Comparison of ENCODE assay signal across 8 mouse cellular contexts in the genomic region with DNA sequence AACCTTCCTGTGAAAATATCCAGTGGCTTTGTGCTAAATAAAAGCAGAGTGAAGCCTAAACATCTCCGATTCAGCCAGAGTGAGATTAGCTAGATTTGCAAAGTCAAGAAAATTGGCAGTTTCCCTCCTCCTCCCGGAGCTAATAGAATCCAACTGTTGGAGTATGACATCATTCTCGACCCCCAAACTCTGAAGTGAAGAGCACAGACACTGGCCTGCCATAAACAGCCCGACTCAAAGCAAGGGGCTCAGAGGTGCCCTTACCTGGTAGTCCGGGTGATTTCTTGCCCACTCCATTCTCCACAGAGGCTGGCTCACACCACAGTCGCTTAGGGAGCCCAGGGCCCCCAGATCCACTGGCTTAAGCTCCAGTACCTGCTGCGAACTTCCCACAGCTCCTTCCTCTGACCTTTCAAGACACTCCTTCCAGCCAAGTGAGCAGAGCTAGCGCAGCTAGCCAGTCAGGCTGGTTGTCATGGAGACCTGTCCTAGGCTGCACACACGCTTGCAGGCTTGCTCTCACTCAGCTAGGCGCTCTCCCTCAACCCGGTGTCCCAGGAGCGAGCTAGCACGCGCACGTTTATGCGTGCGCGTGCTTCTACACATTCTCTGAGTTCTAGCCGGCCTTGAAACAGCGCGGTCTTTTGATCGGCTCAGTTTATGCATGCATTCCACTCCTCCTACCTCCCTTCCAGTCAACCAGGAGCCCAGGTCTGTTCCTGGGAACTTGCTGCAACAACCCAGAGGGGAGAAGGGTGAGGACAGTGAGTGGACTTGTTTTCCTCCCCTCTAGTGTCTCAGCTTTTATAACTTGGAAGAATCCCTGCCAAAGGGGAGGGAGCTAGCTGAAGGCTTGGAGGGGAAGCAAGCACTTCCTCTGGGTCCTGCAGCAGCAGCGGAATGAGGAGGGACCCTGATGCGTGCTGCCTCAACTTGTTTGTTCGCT.
DNase-seq lines count a peak whose midpoint lies in the region; ATAC-seq lines count a peak whose summit lies in the region.

No protein-coding gene starts in this region.

- DNase-seq in spleen, adult 12 weeks (ENCODE audit: low spot score): peak; percentile 15
- DNase-seq in spleen, adult 18-20 months: no peak
- peak; percentile 8 for DNase-seq in splenic B cell, adult 2 months (ENCODE audit: low read depth, low spot score)

- WGBS in heart, embryonic 12.5 days: 5% methylated on average over 25 of the region's 25 CpGs
- WGBS in kidney, embryonic 15.5 days: 5% methylated on average over 25 of the region's 25 CpGs
- WGBS in limb, embryonic 15.5 days: 4% methylated on average over 25 of the region's 25 CpGs
- 2% methylated on average over 25 of the region's 25 CpGs for WGBS in midbrain, embryonic 16.5 days

- peaks cover 3% of the 10 kb centered on the region; the same call in 1 of the 2 replicates for H3K36me3 ChIP-seq in heart, embryonic 12.5 days
- H3K36me3 ChIP-seq in kidney, embryonic 15.5 days: no peaks in the 10 kb centered on the region
- H3K36me3 ChIP-seq in limb, embryonic 15.5 days: no peaks in the 10 kb centered on the region
- H3K36me3 ChIP-seq in midbrain, embryonic 16.5 days (ENCODE audit: control insufficient read depth, insufficient read depth, low read length): no peaks in the 10 kb centered on the region
- H3K36me3 ChIP-seq in splenic B cell, adult 2 months (ENCODE audit: control insufficient read depth, insufficient read depth, low read length, poor library complexity, severe bottlenecking): no peaks in the 10 kb centered on the region

- H3K4me2 ChIP-seq in heart, embryonic 12.5 days: peak overlapping the region; percentile 81
- H3K4me2 ChIP-seq in kidney, embryonic 15.5 days: peak overlapping the region; percentile 65
- peak overlapping the region; percentile 62 for H3K4me2 ChIP-seq in limb, embryonic 15.5 days
- peak overlapping the region; percentile 82 for H3K4me2 ChIP-seq in midbrain, embryonic 16.5 days (ENCODE audit: low read length)

- peaks cover 73% of the 10 kb centered on the region for H3K4me1 ChIP-seq in heart, embryonic 12.5 days (replicated peaks)
- peaks cover 51% of the 10 kb centered on the region for H3K4me1 ChIP-seq in kidney, embryonic 15.5 days
- peaks cover 61% of the 10 kb centered on the region for H3K4me1 ChIP-seq in limb, embryonic 15.5 days
- peaks cover 33% of the 10 kb centered on the region for H3K4me1 ChIP-seq in midbrain, embryonic 16.5 days (ENCODE audit: control insufficient read depth, insufficient read depth, low read length)

- H3K9ac ChIP-seq in heart, embryonic 12.5 days: peak overlapping the region; percentile 70
- peak overlapping the region; percentile 38 for H3K9ac ChIP-seq in kidney, embryonic 15.5 days
- H3K9ac ChIP-seq in limb, embryonic 15.5 days: 0 out of 2 replicates have a peak overlapping the region, but pooled peaks have one; percentile 28
- peak overlapping the region; percentile 54 for H3K9ac ChIP-seq in midbrain, embryonic 16.5 days (ENCODE audit: low read depth, low read length)

- no peaks in the 10 kb centered on the region for H3K9me3 ChIP-seq in heart, embryonic 12.5 days (replicated peaks)
- no peaks in the 10 kb centered on the region for H3K9me3 ChIP-seq in kidney, embryonic 15.5 days (replicated peaks)
- no peaks in the 10 kb centered on the region for H3K9me3 ChIP-seq in limb, embryonic 15.5 days
- H3K9me3 ChIP-seq in midbrain, embryonic 16.5 days (replicated peaks; ENCODE audit: control insufficient read depth, low read length, poor library complexity, severe bottlenecking): no peaks in the 10 kb centered on the region

- peak; percentile 87 for ATAC-seq in erythroid progenitor cell, adult 5-6 weeks (replicated peaks; ENCODE audit: low FRiP score, poor library complexity, severe bottlenecking)
- peak; percentile 88 for ATAC-seq in heart, embryonic 12.5 days (ENCODE audit: insufficient number of reproducible peaks, low FRiP score)
- ATAC-seq in kidney, embryonic 15.5 days (replicated peaks; ENCODE audit: low FRiP score): peak; percentile 97
- peak; percentile 89 for ATAC-seq in limb, embryonic 15.5 days (ENCODE audit: insufficient number of reproducible peaks, low FRiP score, low TSS enrichment, low read depth)
- peak; percentile 98 for ATAC-seq in midbrain, embryonic 16.5 days

- peak overlapping the region; percentile 97 for H3K27ac ChIP-seq in heart, embryonic 12.5 days (ENCODE audit: poor library complexity, severe bottlenecking)
- peak overlapping the region; percentile 93 for H3K27ac ChIP-seq in kidney, embryonic 15.5 days
- peak overlapping the region; percentile 91 for H3K27ac ChIP-seq in limb, embryonic 15.5 days
- H3K27ac ChIP-seq in midbrain, embryonic 16.5 days (ENCODE audit: low read length): peak overlapping the region; percentile 73

- no peaks in the 10 kb centered on the region for H3K27me3 ChIP-seq in heart, embryonic 12.5 days (replicated peaks)
- no peaks in the 10 kb centered on the region for H3K27me3 ChIP-seq in kidney, embryonic 15.5 days
- H3K27me3 ChIP-seq in limb, embryonic 15.5 days: no peaks in the 10 kb centered on the region
- H3K27me3 ChIP-seq in midbrain, embryonic 16.5 days (ENCODE audit: control insufficient read depth, insufficient read depth, low read depth, low read length): no peaks in the 10 kb centered on the region
- H3K27me3 ChIP-seq in splenic B cell, adult 2 months (ENCODE audit: control insufficient read depth, insufficient read depth, low read length, poor library complexity, severe bottlenecking): no peaks in the 10 kb centered on the region

- H3K4me3 ChIP-seq in heart, embryonic 12.5 days: peak overlapping the region; percentile 46
- peak overlapping the region; percentile 41 for H3K4me3 ChIP-seq in kidney, embryonic 15.5 days (replicated peaks)
- peak overlapping the region; percentile 40 for H3K4me3 ChIP-seq in limb, embryonic 15.5 days
- H3K4me3 ChIP-seq in midbrain, embryonic 16.5 days (ENCODE audit: low read depth, low read length): peak overlapping the region; percentile 38

Comparison
In these comparisons a context has a peak if more than half of its experiments do, and no peak if none do; other contexts are left out.
1. DNase-seq: peak in spleen, adult 12 weeks (single experiment) and splenic B cell, adult 2 months (single experiment); none in spleen, adult 18-20 months (0 of 2).
2. Peak in every context shown above with its lines, with median percentiles within 50 percentile points of each other: ATAC-seq, H3K27ac ChIP-seq, H3K4me2 ChIP-seq, H3K4me3 ChIP-seq and H3K9ac ChIP-seq.